In the genomic region with DNA sequence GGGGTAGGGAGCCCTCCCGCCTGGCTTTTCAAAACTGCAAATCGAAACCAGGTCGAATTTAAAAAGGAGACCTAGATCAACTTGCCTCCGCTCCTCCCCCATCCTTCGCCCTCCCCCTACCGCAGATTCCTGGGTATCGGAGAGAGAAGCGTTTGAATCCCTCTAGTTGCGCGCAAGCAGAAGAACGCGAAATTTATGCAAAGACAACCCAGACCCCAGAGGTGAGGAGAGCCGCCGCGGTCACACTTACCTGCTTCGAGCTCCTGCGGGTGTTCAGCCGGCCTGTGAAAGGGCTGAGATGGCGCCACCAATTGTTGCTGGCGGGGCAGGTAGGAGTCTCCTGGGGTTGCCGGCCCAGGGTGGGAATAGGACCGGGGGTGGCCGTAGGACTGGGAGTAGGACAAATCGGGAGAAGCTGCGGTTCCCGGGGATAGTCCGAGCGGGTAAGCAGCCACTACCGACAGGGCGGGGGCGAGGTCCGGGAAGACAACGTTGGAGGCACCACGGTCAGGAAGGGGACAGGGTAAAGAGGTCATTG, we compare ENCODE assay signal across 8 mouse cellular contexts. TPM values are rescaled to one million over a fixed set of nuclear protein-coding genes. Genes with fewer than 3 reads are reported as not detected.
A peak's percentile ranks its signal among the peaks of the same experiment; 100 is the strongest.
DNase-seq lines count a peak whose midpoint lies in the region; ATAC-seq and TF ChIP-seq lines count a peak whose summit lies in the region.
"Had no signal": no experiment of that assay in that cellular context is flagged by ENCODE, and none has a peak within 500 bp of the region (broad histone marks: within the 10 kb centered on the region; RNA-seq: fewer than 3 reads in every experiment).

No protein-coding gene starts in this region.

- peak overlapping the region; percentile 48; the same call in 1 of the 2 replicates for H3K4me2 ChIP-seq in forebrain, postnatal 0 days (ENCODE audit: low read depth)
- H3K4me2 ChIP-seq in limb, embryonic 14.5 days (replicated peaks; ENCODE audit: low read depth, low read length, severe bottlenecking) = peak overlapping the region; percentile 77
- peak overlapping the region; percentile 82 for H3K4me2 ChIP-seq in stomach, embryonic 15.5 days

- DNase-seq in spleen, adult 2 months (ENCODE audit: low read depth in 1 of 2, low spot score in 2 of 2) = no peak
- DNase-seq in spleen, postnatal 36 days (ENCODE audit: low spot score in 2 of 2) = no peak
- no peak for DNase-seq in forebrain, postnatal 0 days
- no peak for DNase-seq in limb, embryonic 14.5 days (ENCODE audit: low spot score)
- no peak for DNase-seq in frontal cortex, postnatal 36 days (ENCODE audit: low spot score in 2 of 2)
- no peak for DNase-seq in layer of hippocampus, postnatal 14 days (ENCODE audit: low spot score in 2 of 2)

- H3K9ac ChIP-seq in forebrain, postnatal 0 days = no peak overlapping the region
- H3K9ac ChIP-seq in limb, embryonic 14.5 days (ENCODE audit: low read depth, low read length, severe bottlenecking) = no peak overlapping the region
- H3K9ac ChIP-seq in stomach, embryonic 15.5 days = 0 out of 2 replicates have a peak overlapping the region, but pooled peaks have one; percentile 9

- peaks cover 40% of the 10 kb centered on the region for H3K27me3 ChIP-seq in spleen, adult 2 months (ENCODE audit: control insufficient read depth, insufficient read depth, low read length)
- H3K27me3 ChIP-seq in forebrain, postnatal 0 days (ENCODE audit: insufficient read depth, low read length) = peaks cover 93% of the 10 kb centered on the region
- peaks cover 98% of the 10 kb centered on the region for H3K27me3 ChIP-seq in limb, embryonic 14.5 days (ENCODE audit: control insufficient read depth, insufficient read depth, low read length)
- H3K27me3 ChIP-seq in stomach, embryonic 15.5 days (replicated peaks) = peaks cover 98% of the 10 kb centered on the region

- H3K4me3 ChIP-seq in spleen, adult 2 months (ENCODE audit: extremely low read depth, insufficient read depth, insufficient read length) = peak overlapping the region; percentile 35; the same call in 1 of the 2 replicates
- peak overlapping the region; percentile 27 for H3K4me3 ChIP-seq in forebrain, postnatal 0 days (ENCODE audit: low read depth, low read length)
- peak overlapping the region; percentile 40 for H3K4me3 ChIP-seq in limb, embryonic 14.5 days (replicated peaks; ENCODE audit: low read length)
- peak overlapping the region; percentile 42 for H3K4me3 ChIP-seq in stomach, embryonic 15.5 days (replicated peaks)

- no peaks in the 10 kb centered on the region for H3K36me3 ChIP-seq in spleen, adult 2 months (ENCODE audit: control insufficient read depth, insufficient read depth, low read length)
- H3K36me3 ChIP-seq in forebrain, postnatal 0 days (ENCODE audit: insufficient read depth) = no peaks in the 10 kb centered on the region
- no peaks in the 10 kb centered on the region for H3K36me3 ChIP-seq in limb, embryonic 14.5 days (ENCODE audit: control insufficient read depth, insufficient read depth, low read length)
- no peaks in the 10 kb centered on the region for H3K36me3 ChIP-seq in stomach, embryonic 15.5 days

- no peak overlapping the region for H3K27ac ChIP-seq in spleen, adult 2 months (ENCODE audit: insufficient read depth, low read length)
- H3K27ac ChIP-seq in forebrain, postnatal 0 days (ENCODE audit: low read depth, low read length) = no peak overlapping the region
- H3K27ac ChIP-seq in limb, embryonic 14.5 days (replicated peaks; ENCODE audit: low read depth, low read length) = no peak overlapping the region
- no peak overlapping the region for H3K27ac ChIP-seq in stomach, embryonic 15.5 days

- no peak for TF ChIP-seq POLR2A in spleen, adult 2 months (IDR thresholded peaks at IDR 0.05; ENCODE audit: low read depth, low read length)
- no peak for TF ChIP-seq POLR2A in limb, embryonic 14.5 days (IDR thresholded peaks at IDR 0.05; ENCODE audit: borderline replicate concordance, extremely low read depth, insufficient read depth, insufficient read length)

- ATAC-seq in forebrain, postnatal 0 days = no peak
- no peak for ATAC-seq in limb, embryonic 14.5 days (ENCODE audit: low FRiP score, low read depth)
- no peak for ATAC-seq in stomach, embryonic 15.5 days (ENCODE audit: insufficient read depth, low FRiP score, low read depth)

- 2% methylated on average over 34 of the region's 34 CpGs for WGBS in spleen, adult 2 months
- WGBS in forebrain, postnatal 0 days = 3% methylated on average over 34 of the region's 34 CpGs
- WGBS in limb, embryonic 14.5 days = under 1% methylated on average over 32 of the region's 34 CpGs
- under 1% methylated on average over 34 of the region's 34 CpGs for WGBS in stomach, embryonic 15.5 days

- H3K4me1 ChIP-seq in spleen, adult 2 months (ENCODE audit: control insufficient read depth, insufficient read depth, insufficient read length) = no peaks in the 10 kb centered on the region; the same call in 1 of the 2 replicates
- H3K4me1 ChIP-seq in forebrain, postnatal 0 days (ENCODE audit: insufficient read depth) = peaks cover under 1% of the 10 kb centered on the region; the same call in 1 of the 2 replicates
- H3K4me1 ChIP-seq in limb, embryonic 14.5 days (ENCODE audit: control insufficient read depth, insufficient read depth, low read length) = peaks cover 28% of the 10 kb centered on the region
- peaks cover 24% of the 10 kb centered on the region for H3K4me1 ChIP-seq in stomach, embryonic 15.5 days

- no peaks in the 10 kb centered on the region for H3K9me3 ChIP-seq in forebrain, postnatal 0 days (ENCODE audit: low read length)
- H3K9me3 ChIP-seq in limb, embryonic 14.5 days (ENCODE audit: control insufficient read depth, low read length) = no peaks in the 10 kb centered on the region
- H3K9me3 ChIP-seq in stomach, embryonic 15.5 days = no peaks in the 10 kb centered on the region

- TF ChIP-seq CTCF in spleen, adult 2 months (IDR thresholded peaks at IDR 0.05; ENCODE audit: extremely low read depth, insufficient read depth, insufficient read length, insufficient replicate concordance) = no peak
- no peak for TF ChIP-seq CTCF in forebrain, postnatal 0 days (IDR thresholded peaks at IDR 0.05; ENCODE audit: low read depth)

RNA-seq across cellular contexts. Expression of a gene that starts 1.0 kb away (rescaled TPM):
- polyA plus RNA-seq in spleen, adult 2 months (2012; rRNA removed) = not detected in 2 replicates
- 0.15 TPM in 1 of 2 replicates, not detected in the other for total RNA-seq in forebrain, postnatal 0 days (2014; rRNA removed)
- 0.49 and 0.82 TPM in 2 replicates for polyA plus RNA-seq in forebrain, postnatal 0 days (2015; fragmentation: Nextera tagmentation; extraction: Ambion mirVana)
- polyA plus RNA-seq in limb, embryonic 14.5 days (2012; rRNA removed) = 2.0 and 2.4 TPM in 2 replicates
- polyA plus RNA-seq in limb, embryonic 14.5 days (2014; fragmentation: Nextera tagmentation; extraction: Ambion mirVana) = 3.3 and 3.4 TPM in 2 replicates
- polyA plus RNA-seq in stomach, embryonic 15.5 days (2015; fragmentation: Nextera tagmentation; extraction: Ambion mirVana) = 0.46 and 0.58 TPM in 2 replicates
- not detected for total RNA-seq in layer of hippocampus, postnatal 14 days (2021)
- total RNA-seq: left cerebral cortex, postnatal 36 days had no signal

RNA-seq across cellular contexts. Expression of a gene that starts 25.1 kb away (rescaled TPM):
- polyA plus RNA-seq in spleen, adult 2 months (2012; rRNA removed) = not detected in 2 replicates
- total RNA-seq in forebrain, postnatal 0 days (2014; rRNA removed) = 0.14 TPM in 1 of 2 replicates, not detected in the other
- polyA plus RNA-seq in forebrain, postnatal 0 days (2015; fragmentation: Nextera tagmentation; extraction: Ambion mirVana) = not detected in 2 replicates
- polyA plus RNA-seq in limb, embryonic 14.5 days (2012; rRNA removed) = 8.3 and 8.6 TPM in 2 replicates
- polyA plus RNA-seq in limb, embryonic 14.5 days (2014; fragmentation: Nextera tagmentation; extraction: Ambion mirVana) = 14.3 and 16.3 TPM in 2 replicates
- 1.9 and 2.0 TPM in 2 replicates for polyA plus RNA-seq in stomach, embryonic 15.5 days (2015; fragmentation: Nextera tagmentation; extraction: Ambion mirVana)
- not detected for total RNA-seq in layer of hippocampus, postnatal 14 days (2021)
- total RNA-seq: left cerebral cortex, postnatal 36 days had no signal
